Mouse (Mus musculus) fibroblast of lung, adult 2 months (primary cell): ENCODE measurements around the gene Chd3.
"Not testable (repeated sequence)": the region's sequence is repeated elsewhere in the genome, so short reads cannot be mapped to it uniquely, and the experiment has no call there.

Source experiments
- DNase-seq: peaks from one replicate; pipeline ENCODE4 v3.0.0-alpha.2; 2011; ENCODE audit warnings: low read depth

Chd3 gene

DNA sequence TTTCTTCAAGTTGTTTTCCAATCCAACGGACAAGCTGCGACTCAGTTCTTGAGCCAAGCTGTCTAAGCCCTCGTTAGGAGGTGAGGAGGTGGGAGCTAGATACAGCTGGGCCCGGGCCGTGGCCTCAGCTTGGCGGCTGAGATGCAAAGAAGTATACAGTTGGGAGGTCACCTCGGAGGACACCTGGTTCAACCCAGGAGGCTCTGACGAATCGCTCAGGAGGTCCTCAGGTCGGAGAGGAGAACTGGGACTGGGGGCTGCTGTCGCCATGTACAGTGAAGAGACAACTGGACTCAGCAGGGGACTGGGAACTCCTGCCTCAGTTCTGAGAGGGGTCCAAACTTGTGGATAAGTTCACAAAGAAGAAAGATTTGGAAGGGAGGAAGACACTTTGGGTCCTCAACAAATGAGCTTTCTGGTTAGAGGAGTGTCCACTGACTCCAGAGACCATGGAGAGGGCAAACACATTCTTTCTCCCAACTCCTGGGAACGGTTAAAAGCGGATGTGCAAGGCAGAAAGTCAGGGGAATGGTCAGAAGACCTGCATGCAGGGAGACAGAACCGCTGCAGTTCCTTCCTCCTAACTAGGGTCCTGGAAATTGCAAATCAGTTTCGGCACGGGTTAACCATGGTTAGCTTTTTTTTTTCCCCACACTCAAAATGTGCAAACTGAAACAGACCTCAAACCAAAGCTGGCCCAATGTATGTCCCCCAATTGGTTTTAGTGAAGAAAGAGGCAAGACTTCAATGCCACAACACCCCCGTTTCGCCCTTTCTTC, 46.3 kb downstream of the Chd3 start:
- no peak for DNase-seq

DNA sequence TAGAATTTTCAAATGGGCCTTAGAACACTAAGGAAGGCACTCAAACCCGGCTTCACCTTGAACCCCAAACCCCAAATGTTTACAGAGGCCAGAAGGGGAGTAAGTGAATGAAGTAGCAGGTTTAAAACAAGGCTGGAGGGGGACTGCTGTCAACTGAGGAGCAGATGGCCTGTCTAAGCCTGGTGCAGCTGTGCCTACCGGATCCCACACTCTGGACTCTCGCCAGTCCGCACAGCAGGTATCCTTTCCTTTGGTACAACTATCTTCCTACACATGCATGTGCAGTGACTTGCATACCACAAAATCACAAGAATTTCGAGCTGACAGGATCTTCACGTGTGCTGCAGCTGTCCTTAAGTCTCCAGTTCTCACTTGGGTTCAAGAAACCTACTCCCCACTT, 47.2 kb downstream of the Chd3 start:
- DNase-seq: no peak

DNA sequence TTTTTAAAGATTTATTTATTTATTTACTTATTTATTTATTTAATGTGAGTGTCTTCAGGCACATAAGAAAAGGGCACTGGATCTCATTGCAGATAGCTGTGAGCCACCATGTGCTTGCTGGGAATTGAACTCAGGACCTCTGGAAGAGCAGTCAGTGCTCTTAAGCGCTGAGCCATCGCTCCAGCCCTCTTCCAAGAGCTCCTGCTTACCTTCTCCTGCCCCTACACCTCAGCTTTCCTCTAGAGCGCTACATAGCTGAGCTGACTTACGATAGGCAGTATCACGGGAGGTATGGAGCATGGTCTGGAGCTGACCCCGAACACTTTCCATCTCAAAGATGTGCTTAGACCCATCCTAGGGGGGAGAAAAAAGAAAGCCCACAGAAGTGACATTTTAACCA, 47.6 kb downstream of the Chd3 start:
- DNase-seq: no peak

DNA sequence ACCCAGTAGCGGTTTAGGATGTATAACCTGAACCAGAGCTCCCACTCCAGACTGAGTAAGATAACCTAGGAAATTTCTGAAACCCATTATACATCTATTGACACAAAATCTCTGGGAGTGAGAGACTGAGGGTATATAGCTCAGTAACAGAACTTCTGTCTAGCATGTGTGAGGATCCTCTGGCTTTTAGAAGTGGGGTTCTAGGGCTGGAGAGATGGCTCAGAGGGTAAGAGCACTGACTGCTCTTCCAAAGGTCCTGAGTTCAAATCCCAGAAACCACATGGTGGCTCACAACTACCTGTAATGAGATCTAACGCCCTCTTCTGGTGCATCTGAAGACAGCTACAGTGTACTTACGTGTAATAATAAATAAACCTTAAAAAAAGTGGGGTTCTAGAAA, 51.2 kb downstream of the Chd3 start:
- DNase-seq: not testable (repeated sequence)

DNA sequence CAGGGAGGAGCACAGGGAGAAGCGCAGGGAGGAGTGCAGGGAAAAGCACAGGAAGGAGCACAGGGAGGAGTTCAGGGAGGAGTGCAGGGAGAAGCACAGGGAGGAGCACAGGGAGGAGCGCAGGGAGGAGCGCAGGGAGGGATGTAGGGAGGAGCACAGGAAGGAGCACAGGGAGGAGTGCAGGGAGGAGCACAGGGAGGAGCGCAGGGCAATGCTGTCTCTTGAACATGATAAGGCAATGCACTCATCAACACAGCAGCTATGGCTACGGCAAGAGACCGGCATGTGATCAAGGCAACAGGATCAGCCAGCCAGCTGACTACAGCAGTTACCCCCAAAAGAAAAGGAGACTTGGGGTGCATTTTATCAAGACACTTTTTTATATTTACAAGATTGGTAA, 52.8 kb downstream of the Chd3 start:
- DNase-seq: no peak

DNA sequence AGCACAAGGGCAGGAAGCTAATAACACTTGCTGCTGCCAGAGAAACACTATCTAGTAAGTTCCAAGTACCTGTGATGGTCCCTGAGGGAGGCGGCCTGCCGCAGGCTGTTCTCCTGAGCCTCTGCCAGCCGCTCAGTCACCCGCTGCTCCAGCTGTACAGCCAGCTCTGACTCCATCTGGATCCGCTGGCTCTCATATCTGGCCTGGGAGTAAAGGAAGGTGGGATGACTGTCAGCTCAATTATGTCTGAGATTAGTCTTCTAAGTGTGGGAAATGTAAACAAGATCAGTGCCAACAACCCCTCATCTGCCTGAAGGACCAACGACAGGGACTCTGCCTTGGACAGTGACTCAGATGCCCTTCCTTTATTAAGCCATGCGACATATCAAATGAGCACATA, 57.9 kb downstream of the Chd3 start:
- DNase-seq: no peak

DNA sequence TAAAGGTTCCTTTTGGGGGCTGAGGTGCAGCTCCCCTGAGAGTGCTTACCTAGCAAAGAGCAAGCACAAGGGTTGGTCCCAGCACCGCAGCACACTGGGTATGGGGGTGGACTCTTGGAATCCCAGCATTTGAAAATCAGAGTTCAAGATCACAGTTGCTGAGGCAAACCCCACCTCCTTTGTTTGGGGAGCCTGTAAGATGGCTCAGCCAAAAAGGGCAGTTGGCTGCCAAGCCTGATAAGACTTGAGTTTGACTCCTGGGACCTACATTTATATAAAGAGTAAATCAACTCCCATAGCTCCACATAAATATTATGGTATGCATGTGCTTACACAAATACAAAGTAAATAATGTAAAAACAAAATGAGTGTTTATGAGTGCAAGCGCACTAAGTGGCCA, 63.2 kb downstream of the Chd3 start:
- no peak for DNase-seq

DNA sequence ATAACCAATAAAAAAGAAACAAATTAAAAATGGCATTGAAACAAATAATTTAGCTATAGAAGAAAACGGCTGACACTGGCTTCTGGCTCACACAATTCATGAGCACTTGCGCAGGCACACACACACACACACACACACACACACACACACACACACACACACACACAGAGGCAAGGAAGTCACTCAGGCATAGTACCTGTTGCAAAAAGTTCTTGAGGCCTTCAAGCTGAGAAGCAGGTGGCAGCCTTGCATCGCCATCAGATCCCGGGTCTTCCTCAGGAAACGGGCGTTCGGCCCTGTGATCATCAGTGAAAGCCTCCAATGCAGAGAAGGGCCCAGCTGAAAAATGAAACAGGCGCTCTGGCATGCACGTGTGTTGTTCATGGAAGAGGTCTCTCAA, 63.9 kb downstream of the Chd3 start:
- no peak for DNase-seq

DNA sequence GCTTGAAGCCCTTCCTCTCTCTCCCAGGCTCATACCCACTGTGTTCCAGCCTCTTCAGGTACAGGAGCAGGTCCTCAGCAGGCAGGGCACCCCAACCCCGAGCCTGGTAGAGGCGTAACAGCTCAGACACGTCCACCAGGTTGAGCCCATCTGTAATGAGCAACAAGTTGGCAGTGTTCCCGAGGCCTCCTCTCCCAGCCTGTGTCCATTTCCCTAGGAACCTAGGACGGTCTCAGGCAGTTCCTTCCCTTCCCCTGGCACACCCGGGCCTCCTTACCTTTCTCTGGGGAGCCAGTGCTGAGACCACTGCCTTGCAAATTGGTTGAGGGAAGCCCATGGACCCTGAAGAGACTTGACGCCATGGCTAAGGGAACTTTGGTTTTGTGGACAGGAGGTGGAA, 66.4 kb downstream of the Chd3 start:
- DNase-seq: no peak

DNA sequence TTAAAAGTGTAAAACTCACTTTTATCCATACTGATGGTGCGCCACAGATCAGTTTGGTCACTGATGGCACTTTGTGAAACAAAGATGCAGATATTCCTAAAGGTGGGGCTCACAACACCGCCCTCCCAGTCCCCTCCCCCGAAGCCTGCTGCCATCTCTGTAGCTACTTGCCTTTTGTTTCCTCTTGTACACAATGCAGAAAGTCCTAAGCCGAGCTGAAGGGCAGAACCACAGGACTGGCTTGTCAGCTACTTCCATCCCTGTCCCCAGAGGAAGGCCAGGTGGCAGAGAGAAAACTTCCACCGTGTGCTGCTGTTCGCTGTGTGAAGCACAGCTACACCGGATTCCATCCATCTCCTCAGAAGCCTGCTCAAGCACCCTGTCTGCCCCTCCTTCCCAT, 71.0 kb downstream of the Chd3 start:
- no peak for DNase-seq

DNA sequence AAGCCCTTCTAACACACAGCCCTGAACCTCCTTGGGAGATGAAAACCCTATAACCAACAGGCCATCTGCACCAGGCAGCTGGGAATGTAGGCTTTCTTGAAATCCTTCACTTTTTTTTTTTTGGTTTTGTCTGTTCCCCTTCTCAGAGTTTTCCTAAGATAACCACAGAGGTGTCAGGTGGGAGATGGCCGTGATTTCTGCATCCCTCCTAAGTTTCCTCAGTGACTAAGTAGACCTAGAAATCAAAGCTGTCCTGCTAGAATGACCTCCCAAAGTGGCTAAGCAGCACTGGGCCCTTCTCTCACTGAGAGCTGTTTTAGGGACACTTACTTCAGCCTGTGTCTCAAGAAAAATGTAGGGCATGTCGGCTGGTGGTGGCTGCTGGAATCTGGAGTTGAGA, 71.4 kb downstream of the Chd3 start:
- no peak for DNase-seq

DNA sequence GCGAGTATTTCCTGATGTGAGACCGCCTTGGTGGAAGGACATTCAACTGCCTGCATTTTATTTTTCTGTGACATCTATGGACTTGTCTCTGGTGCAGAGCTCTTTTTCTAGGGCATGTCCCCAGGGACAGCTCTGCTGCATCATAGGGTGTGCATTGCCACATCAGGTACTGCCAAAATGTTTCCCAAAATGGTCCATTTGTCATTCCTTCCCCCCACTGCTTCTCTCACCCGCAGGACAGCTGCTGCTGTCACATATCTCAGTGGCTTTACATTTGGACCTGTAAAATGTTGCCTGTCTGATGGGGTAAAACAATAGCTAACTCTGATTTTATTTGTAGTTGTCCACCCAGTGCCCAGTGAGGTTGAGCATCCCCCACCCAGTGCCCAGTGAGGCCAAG, 73.9 kb downstream of the Chd3 start:
- DNase-seq: no peak
